Mouse (Mus musculus) neutrophil, adult 5-6 weeks (primary cell): ENCODE results near the gene Spag6. TPM values are rescaled to one million over a fixed set of nuclear protein-coding genes. Genes with fewer than 3 reads are reported as not detected.
A peak's percentile ranks its signal among the peaks of the same experiment; 100 is the strongest.

Experiments
- ATAC-seq: fragments of 151-379, 151-347 bp; 2 replicates; pipeline ENCODE4 v1.8.0; 2017; ENCODE audit warnings: mild to moderate bottlenecking, moderate TSS enrichment; ENCODE audit not compliant: insufficient number of reproducible peaks, poor library complexity, low FRiP score, severe bottlenecking; ENCODE audit errors: extremely low read depth
- total RNA-seq: library from RNA; stranded (forward); fragments of 200-1000 nt; gene quantifications from 2 replicates; pipeline ENCODE4 v1.2.3, GENCODE M21; 2017

Gene Spag6
- total RNA-seq, result not detected in 2 replicates

- ATAC-seq, result peak; percentile 20; the same call in 1 of the 2 replicates
Observed at GRCm38 (mm10) chr2:18693871-18694610, at the start of gene Spag6. Spag6 (plus strand) TSS chr2:18694032.

GRCm38 (mm10) chr2:18648563-18648962, 45.3 kb upstream of the Spag6 start:
- no peak for ATAC-seq

GRCm38 (mm10) chr2:18654821-18655220, 39.0 kb upstream of the Spag6 start:
- ATAC-seq, result no peak

GRCm38 (mm10) chr2:18664003-18664402, 29.8 kb upstream of the Spag6 start:
- ATAC-seq, result no peak

- ATAC-seq, result no peak
Observed at GRCm38 (mm10) chr2:18671041-18671440, 22.8 kb upstream of the Spag6 start.

- peak; percentile 85 for ATAC-seq
Observed at GRCm38 (mm10) chr2:18672133-18672765, 21.6 kb upstream of the Spag6 start, which contains the start of gene Commd3. Commd3 (plus strand) TSS chr2:18672384.

GRCm38 (mm10) chr2:18672766-18673164, 21.1 kb upstream of the Spag6 start:
- no peak for ATAC-seq

- ATAC-seq, result no peak
Observed at GRCm38 (mm10) chr2:18673766-18674165, 20.1 kb upstream of the Spag6 start.

GRCm38 (mm10) chr2:18674193-18674902, 19.5 kb upstream of the Spag6 start:
- no peak for ATAC-seq

GRCm38 (mm10) chr2:18675681-18676456, 18.0 kb upstream of the Spag6 start:
- ATAC-seq, result no peak

GRCm38 (mm10) chr2:18676457-18676935, 17.3 kb upstream of the Spag6 start:
- peak; percentile 27 for ATAC-seq

GRCm38 (mm10) chr2:18676936-18677491, 16.8 kb upstream of the Spag6 start, which contains the start of gene Bmi1:
Bmi1 (plus strand) TSS chr2:18677018.
- peak; percentile 3; the same call in 1 of the 2 replicates for ATAC-seq

- no peak for ATAC-seq
Observed at GRCm38 (mm10) chr2:18677631-18678471, 16.0 kb upstream of the Spag6 start.

GRCm38 (mm10) chr2:18679701-18680100, 14.1 kb upstream of the Spag6 start:
- no peak for ATAC-seq

GRCm38 (mm10) chr2:18680501-18680900, 13.3 kb upstream of the Spag6 start:
- ATAC-seq, result no peak

- ATAC-seq, result peak; percentile 64
Observed at GRCm38 (mm10) chr2:18680961-18681360, 12.9 kb upstream of the Spag6 start.

- ATAC-seq, result no peak
Observed at GRCm38 (mm10) chr2:18684062-18684461, 9.8 kb upstream of the Spag6 start.

GRCm38 (mm10) chr2:18686386-18686785, 7.4 kb upstream of the Spag6 start:
- no peak for ATAC-seq
